Mouse (Mus musculus) embryonic fibroblast, embryonic 13.5 days (primary cell): ENCODE data around the gene Ndel1. TPM values are rescaled to one million over a fixed set of nuclear protein-coding genes. Genes with fewer than 3 reads are reported as not detected.

Source experiments
- H3K27ac ChIP-seq: 2 replicates; pipeline ENCODE4 v1.5.1; 2012; ENCODE audit warnings: low read length, control low read depth, inconsistent platforms; ENCODE audit not compliant: insufficient read depth
- H3K4me1 ChIP-seq: 2 replicates; pipeline ENCODE4 v1.6.1; 2011; ENCODE audit warnings: low read length; ENCODE audit not compliant: control insufficient read depth, insufficient read depth
- H3K4me3 ChIP-seq: 2 replicates; pipeline ENCODE4 v1.5.1; 2011; ENCODE audit warnings: mild to moderate bottlenecking, control low read depth, low read length; ENCODE audit not compliant: insufficient read depth
- CTCF ChIP-seq: IDR thresholded peaks from 2 replicates; pipeline ENCODE4 v1.5.1; 2011; ENCODE audit warnings: mild to moderate bottlenecking, control low read depth, low read length, moderate library complexity, borderline replicate concordance; ENCODE audit not compliant: insufficient read depth
- POLR2A ChIP-seq: IDR thresholded peaks from 2 replicates; pipeline ENCODE4 v1.6.1; 2011; ENCODE audit warnings: low read depth, mild to moderate bottlenecking, control low read depth, low read length, moderate library complexity
- polyA plus RNA-seq: library from polyadenylated mRNA; stranded (reverse); fragments of >200 nt; gene quantifications from 2 replicates; pipeline ENCODE4 v1.2.4, GENCODE M21; 2011; ENCODE audit warnings: low read depth; ENCODE audit not compliant: missing spikeins, insufficient read length

Gene Ndel1
- polyA plus RNA-seq, 1 experiment, result 122 TPM

DNA sequence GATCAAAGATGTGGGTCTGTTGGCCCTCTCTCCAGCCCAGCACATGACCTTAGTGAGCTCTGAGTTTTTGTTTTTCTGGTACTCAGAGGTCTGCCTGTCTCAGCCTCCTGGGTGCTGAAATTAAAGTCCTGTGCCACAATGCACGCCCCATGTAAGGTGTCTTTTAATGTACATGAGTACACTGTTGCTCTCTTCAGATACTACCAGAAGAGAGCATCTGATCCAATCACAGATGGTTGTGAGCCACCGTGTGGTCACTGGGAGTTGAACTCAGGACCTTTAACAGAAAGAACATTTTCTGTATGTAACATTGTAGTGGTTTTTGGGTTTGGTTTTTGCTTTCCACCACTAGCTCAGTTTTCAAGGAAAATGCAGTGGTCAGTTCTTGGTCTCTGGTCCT lies 32.1 kb upstream of the Ndel1 start:
- no peak for TF ChIP-seq POLR2A
- TF ChIP-seq CTCF, result no peak

DNA sequence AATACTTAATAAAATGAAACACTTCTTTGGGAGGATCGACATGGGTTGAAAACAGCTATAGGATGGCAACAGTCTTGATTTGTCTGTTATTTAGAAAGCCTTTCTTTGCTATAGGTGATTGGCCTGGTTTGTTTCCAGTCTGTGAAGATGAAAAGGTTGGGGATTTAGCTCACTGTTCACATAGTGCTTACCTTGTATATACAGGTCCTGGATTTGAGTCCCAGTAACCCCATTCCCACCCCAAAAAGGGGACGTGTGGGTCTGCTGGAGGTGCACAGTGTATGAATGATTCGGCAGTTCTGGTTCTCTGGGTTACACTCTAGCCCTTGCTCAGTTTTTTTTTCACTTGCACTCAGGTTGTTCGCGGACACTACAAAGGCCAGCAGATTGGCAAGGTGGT lies 31.2 kb upstream of the Ndel1 start:
- Histone ChIP-seq H3K4me1 (peaks cover 5% of the 10 kb centered on the region), H3K27ac (no peak overlapping the region)

More for the DNA sequence above, 32.1 kb upstream of the Ndel1 start:
- H3K4me3 ChIP-seq, result no peak overlapping the region
- no peak overlapping the region for H3K27ac ChIP-seq
- H3K4me1 ChIP-seq, result peaks cover 5% of the 10 kb centered on the region

DNA sequence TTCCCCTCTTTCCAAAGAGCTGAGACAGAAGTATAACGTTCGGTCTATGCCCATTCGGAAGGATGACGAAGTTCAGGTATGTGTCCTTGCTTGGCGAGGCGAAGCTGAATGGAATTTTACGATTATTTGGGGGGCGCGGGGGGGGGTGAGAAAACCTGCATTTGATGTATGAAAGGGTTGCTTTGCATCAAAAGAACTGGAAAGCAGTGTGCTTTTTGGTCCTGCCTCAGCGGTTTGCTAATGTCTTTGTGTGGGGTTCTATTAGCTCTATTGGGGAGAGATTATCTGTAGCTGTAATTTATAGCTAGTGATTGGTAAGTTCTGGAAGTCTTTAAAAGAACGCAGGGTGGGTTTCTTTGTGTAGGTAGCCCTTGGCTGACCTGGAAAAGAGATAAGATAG lies 30.7 kb upstream of the Ndel1 start:
- H3K4me1 ChIP-seq, result peaks cover 5% of the 10 kb centered on the region
- no peak for TF ChIP-seq POLR2A
- no peak for TF ChIP-seq CTCF
- H3K27ac ChIP-seq, result peak overlapping the region; percentile 34
- peak overlapping the region; percentile 86 for H3K4me3 ChIP-seq

More for the DNA sequence above, 31.2 kb upstream of the Ndel1 start:
- TF ChIP-seq CTCF (no peak), POLR2A (no peak)
- H3K4me3 ChIP-seq, result peak overlapping the region; percentile 86

DNA sequence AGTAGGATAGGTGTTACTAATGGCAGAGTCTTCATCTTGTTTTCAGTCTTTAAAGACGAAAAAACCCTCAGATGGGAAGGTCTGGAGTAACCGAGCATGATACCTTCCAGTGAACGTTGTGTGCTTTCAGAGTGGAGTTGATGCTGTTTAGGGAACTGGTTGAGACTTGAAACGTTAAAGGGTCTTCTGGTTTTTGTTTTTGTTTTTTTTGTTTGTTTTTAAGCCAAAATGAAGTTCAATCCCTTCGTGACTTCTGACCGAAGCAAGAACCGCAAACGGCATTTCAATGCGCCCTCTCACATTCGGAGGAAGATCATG lies 30.3 kb upstream of the Ndel1 start:
- peak overlapping the region; percentile 70; the same call in 1 of the 2 replicates for H3K27ac ChIP-seq
- peak overlapping the region; percentile 86 for H3K4me3 ChIP-seq
- TF ChIP-seq POLR2A (no peak), CTCF (no peak)
- H3K4me1 ChIP-seq, result peaks cover 5% of the 10 kb centered on the region

DNA sequence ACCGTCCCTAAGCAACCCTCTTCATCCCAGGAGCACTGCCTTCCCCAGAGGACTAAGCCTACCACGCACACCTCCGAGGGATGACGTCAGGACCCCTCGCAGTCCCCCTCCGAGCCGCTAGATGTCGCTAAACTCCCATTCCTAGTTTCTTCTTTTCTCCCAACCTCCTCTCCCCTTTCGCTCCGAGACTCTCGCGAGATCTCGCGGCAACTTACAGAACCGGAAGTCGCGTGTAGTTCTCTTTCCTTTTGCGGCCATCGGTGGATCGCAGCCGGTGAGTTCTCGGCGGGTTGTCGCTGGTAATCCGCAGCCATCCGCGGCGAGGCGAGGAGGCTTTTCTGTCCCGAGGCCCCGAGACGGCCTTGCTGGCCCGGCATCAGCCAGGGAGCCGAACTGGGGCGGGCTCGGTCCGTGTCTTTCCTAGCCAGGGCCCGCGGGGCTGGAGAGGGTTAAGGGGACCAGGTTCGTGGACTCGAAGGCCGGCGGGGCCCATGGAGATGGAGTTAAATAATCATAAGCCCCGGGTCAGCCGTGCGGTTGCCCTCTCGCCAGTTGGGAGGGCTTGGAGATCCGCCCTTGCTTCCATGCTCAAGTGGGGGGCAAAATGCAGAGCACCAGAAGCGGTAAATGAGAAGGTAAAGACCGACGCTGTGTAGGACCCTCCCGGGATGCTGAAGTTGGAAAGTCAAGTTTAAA lies 29.8 kb upstream of the Ndel1 start, which contains the start of gene Rpl26:
Gene Rpl26, plus strand, starts transcription at position 233 of the 696 bp plus-strand sequence.
- peak; percentile 57; the same call in 1 of the 2 replicates for TF ChIP-seq CTCF
- TF ChIP-seq POLR2A, result peak; percentile 95
- peak within 1 kb of the TSS; percentile 86 for H3K4me3 ChIP-seq
- peak within 1 kb of the TSS; percentile 70 for H3K27ac ChIP-seq
- H3K4me1 ChIP-seq, result peaks cover 3% of the 10 kb centered on the region

DNA sequence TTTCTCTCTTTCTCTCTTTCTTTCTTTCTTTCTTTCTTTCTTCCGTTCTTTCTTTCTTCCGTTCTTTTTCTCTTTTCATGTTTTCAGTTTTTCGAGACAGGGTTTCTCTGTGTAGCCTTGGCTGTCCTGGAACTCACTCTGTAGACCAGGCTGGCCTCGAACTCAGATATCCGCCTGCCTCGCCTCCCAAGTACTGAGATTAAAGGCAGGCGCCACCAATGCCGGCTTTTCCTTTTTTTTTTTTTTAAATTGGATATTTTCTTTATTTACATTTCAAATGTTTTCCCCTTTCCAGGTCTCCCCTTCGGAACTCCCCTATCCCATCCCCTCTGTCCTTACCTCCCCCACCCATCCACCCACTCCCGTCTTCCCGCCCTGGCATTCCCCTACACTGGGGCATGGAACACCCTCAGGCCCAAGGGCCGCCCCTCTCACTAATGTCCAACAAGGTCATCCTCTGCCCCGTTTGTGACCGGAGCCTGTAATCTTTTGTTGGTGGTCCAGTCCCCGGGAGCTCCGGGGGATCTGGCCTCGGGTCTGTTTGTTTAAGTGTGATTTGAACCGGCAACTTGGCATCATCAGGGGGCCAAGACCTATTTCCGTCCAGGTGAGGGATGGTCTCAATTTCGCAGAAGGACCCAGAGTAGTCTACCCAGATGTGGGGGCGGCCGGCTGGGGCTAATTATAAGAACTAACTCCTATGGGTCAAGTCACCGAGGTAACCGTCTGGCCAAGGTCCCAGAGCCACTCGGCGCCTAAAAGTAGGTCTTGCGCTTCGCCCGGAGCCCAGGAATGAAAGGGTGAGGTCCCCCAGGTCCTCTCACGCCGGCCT lies 29.1 kb upstream of the Ndel1 start:
- Histone ChIP-seq H3K27ac (no peak overlapping the region), H3K4me3 (peak overlapping the region; percentile 29), H3K4me1 (peaks cover 2% of the 10 kb centered on the region)
- TF ChIP-seq CTCF (no peak), POLR2A (no peak; the same call in 1 of the 2 replicates)

DNA sequence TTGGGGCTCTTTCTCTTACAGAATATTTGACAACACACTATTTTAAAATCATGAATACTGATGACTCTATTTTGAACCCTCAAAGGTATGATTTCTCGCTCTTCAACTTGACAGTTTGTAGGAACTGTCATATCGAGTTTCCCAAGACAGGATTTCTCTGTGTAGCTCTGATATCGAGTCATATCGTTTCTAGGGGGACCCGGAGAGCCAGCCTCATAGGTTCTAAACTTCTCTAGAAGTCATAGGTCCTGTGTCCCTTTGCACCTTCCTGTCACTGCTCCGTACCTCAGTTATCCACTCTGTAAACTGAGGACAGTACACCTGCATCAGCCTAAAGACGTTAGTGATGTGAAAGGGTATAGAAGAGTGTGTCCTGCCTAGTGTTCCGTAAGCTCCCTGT lies 28.2 kb upstream of the Ndel1 start:
- H3K27ac ChIP-seq, result no peak overlapping the region
- no peaks in the 10 kb centered on the region; the same call in 1 of the 2 replicates for H3K4me1 ChIP-seq
- TF ChIP-seq CTCF (no peak), POLR2A (no peak)
- H3K4me3 ChIP-seq, result no peak overlapping the region

DNA sequence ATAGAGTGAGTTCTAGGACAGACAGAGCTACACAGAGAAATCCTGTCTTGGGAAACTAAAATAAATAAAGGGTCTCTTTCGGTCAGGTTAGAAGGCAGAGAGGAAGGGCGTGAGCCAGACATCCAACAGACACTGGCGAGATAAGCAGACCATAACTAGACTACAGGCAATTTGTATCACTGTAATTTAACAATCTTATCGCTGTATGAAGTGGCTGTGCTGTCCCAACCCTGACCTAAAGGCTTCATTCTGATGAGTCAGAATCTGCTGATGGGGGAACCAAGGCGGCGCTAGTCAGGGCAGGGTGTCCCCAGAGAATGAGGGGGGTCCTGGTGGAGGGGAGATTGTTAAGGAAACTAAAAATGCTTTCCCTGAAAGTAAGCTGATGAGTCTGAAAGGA lies 27.1 kb upstream of the Ndel1 start:
- TF ChIP-seq CTCF (no peak), POLR2A (no peak)
- no peak overlapping the region for H3K4me3 ChIP-seq

DNA sequence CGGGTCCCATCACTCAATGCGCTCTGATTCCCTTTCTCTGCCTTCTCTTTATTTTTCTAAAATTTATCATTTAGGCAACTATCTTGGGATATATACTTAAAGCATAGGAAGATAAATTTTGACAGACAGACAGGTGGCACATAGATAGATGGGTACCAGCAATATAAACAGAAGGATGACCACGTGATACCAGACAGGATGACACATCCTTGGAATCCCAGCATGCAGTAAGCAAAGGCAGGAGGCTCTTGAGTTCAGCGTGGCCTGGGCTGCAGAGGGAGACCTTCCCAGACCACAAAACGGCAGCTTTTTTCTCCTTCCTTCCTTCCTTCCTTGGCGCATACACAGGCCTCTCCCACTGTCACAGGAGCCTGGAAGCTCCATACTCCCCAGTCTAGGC lies 26.2 kb upstream of the Ndel1 start:
- Histone ChIP-seq H3K27ac (no peak overlapping the region), H3K4me3 (no peak overlapping the region), H3K4me1 (no peaks in the 10 kb centered on the region)
- TF ChIP-seq POLR2A, result no peak
- no peak for TF ChIP-seq CTCF

More for the DNA sequence above, 27.1 kb upstream of the Ndel1 start:
- Histone ChIP-seq H3K27ac (no peak overlapping the region), H3K4me1 (no peaks in the 10 kb centered on the region)

DNA sequence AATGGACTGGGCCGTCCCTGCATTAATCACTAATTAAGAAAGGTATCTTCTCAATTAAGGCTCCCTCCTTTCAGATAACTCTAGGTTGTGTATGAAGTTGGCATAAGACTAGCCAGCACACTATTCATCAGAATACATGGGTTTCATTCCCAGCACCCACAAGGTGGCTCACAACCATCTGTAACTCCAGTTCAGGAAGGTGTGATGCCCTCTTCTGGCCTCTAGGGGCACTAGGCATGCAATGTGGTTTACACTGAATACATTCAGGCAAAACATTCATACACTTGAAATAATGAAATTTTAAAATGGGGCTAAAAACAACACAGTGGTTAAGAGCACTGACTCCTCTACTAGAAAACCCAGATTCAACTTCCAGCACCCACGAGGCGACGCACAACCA lies 25.5 kb upstream of the Ndel1 start:
- Histone ChIP-seq H3K27ac (no peak overlapping the region), H3K4me3 (no peak overlapping the region), H3K4me1 (no peaks in the 10 kb centered on the region)
- TF ChIP-seq POLR2A (no peak), CTCF (peak; percentile 65; the same call in 1 of the 2 replicates)
